Mouse (Mus musculus) limb, embryonic 12.5 days (tissue): ENCODE data around the gene Ptchd4. TPM values are rescaled to one million over a fixed set of nuclear protein-coding genes. Genes with fewer than 3 reads are reported as not detected.

ENCODE experiments used
- ATAC-seq: fragments of 200-750 bp; cut with Nextera tagmentation; 2 replicates; pipeline ENCODE4 v1.8.0; 2017; ENCODE audit warnings: low read depth, moderate TSS enrichment; ENCODE audit not compliant: insufficient number of reproducible peaks, insufficient read depth, low FRiP score, low TSS enrichment
- H3K27ac ChIP-seq: fragments of 300-500 bp; sonication (generic); 2 replicates; pipeline ENCODE4 v1.5.1; 2016; ENCODE audit warnings: mild to moderate bottlenecking, moderate library complexity
- H3K27me3 ChIP-seq: fragments of 300-500 bp; sonication (generic); 2 replicates; pipeline ENCODE4 v1.6.1; 2016; ENCODE audit warnings: mild to moderate bottlenecking, moderate library complexity
- H3K36me3 ChIP-seq: fragments of 300-500 bp; sonication (generic); 2 replicates; pipeline ENCODE4 v1.6.1; 2016; ENCODE audit warnings: mild to moderate bottlenecking, moderate library complexity
- H3K4me1 ChIP-seq: fragments of 300-500 bp; sonication (generic); replicated peaks from 2 replicates; pipeline ENCODE4 v1.6.1; 2016
- H3K4me2 ChIP-seq: fragments of 300-500 bp; sonication (generic); 2 replicates; pipeline ENCODE4 v1.6.1; 2016; ENCODE audit warnings: mild to moderate bottlenecking, moderate library complexity
- H3K4me3 ChIP-seq: fragments of 300-500 bp; sonication (generic); replicated peaks from 2 replicates; pipeline ENCODE4 v1.5.1; 2016; ENCODE audit warnings: mild to moderate bottlenecking
- H3K9ac ChIP-seq: fragments of 300-500 bp; sonication (generic); replicated peaks from 2 replicates; pipeline ENCODE4 v1.6.1; 2016; ENCODE audit warnings: mild to moderate bottlenecking, moderate library complexity
- H3K9me3 ChIP-seq: fragments of 300-500 bp; sonication (generic); 2 replicates; pipeline ENCODE4 v1.6.1; 2016; ENCODE audit warnings: mild to moderate bottlenecking, moderate library complexity
- WGBS: fragments of 180-500 bp; shearing (Covaris S2); methylation state at CpG from one replicate; pipeline ENCODE4 v1.1.7; 2016; 5-methylcytosine and 5-hydroxymethylcytosine counted together
- polyA plus RNA-seq: library from polyadenylated mRNA; unstranded; fragments of >200 nt; fragmentation: Nextera tagmentation; extraction: Ambion mirVana; gene quantifications from 2 replicates; pipeline ENCODE4 v1.2.1, GENCODE M21; 2016

Gene Ptchd4
- polyA plus RNA-seq, 1 experiment from 2014 or later, result 2.4 TPM

GRCm38 (mm10) chr17:42427961-42428360, 112.2 kb downstream of the Ptchd4 start:
- no peak for ATAC-seq
- H3K36me3 ChIP-seq, result no peaks in the 10 kb centered on the region
- WGBS, result 72% methylated on average over 1 of the region's 1 CpGs
- H3K4me3 ChIP-seq, result no peak overlapping the region
- H3K4me1 ChIP-seq, result no peaks in the 10 kb centered on the region
- H3K9ac ChIP-seq, result no peak overlapping the region
- H3K27me3 ChIP-seq, result no peaks in the 10 kb centered on the region
- H3K27ac ChIP-seq, result no peak overlapping the region
- no peak overlapping the region for H3K4me2 ChIP-seq
- no peaks in the 10 kb centered on the region for H3K9me3 ChIP-seq

GRCm38 (mm10) chr17:42430380-42430779, 114.6 kb downstream of the Ptchd4 start:
- Histone ChIP-seq H3K27me3 (no peaks in the 10 kb centered on the region), H3K4me1 (no peaks in the 10 kb centered on the region), H3K4me2 (no peak overlapping the region), H3K27ac (no peak overlapping the region), H3K9me3 (no peaks in the 10 kb centered on the region), H3K9ac (no peak overlapping the region), H3K4me3 (no peak overlapping the region), H3K36me3 (no peaks in the 10 kb centered on the region)
- WGBS, result 94% methylated on average over 2 of the region's 2 CpGs
- no peak for ATAC-seq

GRCm38 (mm10) chr17:42452235-42452634, 136.5 kb downstream of the Ptchd4 start:
- 86% methylated on average over 2 of the region's 2 CpGs for WGBS
- ATAC-seq, result no peak
- Histone ChIP-seq H3K27me3 (no peaks in the 10 kb centered on the region), H3K4me2 (no peak overlapping the region), H3K9ac (no peak overlapping the region), H3K9me3 (no peaks in the 10 kb centered on the region), H3K4me3 (no peak overlapping the region), H3K4me1 (no peaks in the 10 kb centered on the region; the same call in 1 of the 2 replicates), H3K27ac (no peak overlapping the region), H3K36me3 (no peaks in the 10 kb centered on the region)

- Histone ChIP-seq H3K36me3 (no peaks in the 10 kb centered on the region), H3K27ac (no peak overlapping the region), H3K9ac (no peak overlapping the region), H3K4me2 (no peak overlapping the region), H3K9me3 (no peaks in the 10 kb centered on the region), H3K27me3 (no peaks in the 10 kb centered on the region), H3K4me3 (no peak overlapping the region), H3K4me1 (no peaks in the 10 kb centered on the region)
- no peak for ATAC-seq
- 67% methylated on average over 2 of the region's 2 CpGs for WGBS
Measured at GRCm38 (mm10) chr17:42456441-42456840, 140.7 kb downstream of the Ptchd4 start.

GRCm38 (mm10) chr17:42462726-42463125, 147.0 kb downstream of the Ptchd4 start:
- no peak for ATAC-seq
- Histone ChIP-seq H3K9me3 (no peaks in the 10 kb centered on the region), H3K4me1 (no peaks in the 10 kb centered on the region), H3K27ac (no peak overlapping the region), H3K4me2 (no peak overlapping the region), H3K4me3 (no peak overlapping the region), H3K36me3 (no peaks in the 10 kb centered on the region), H3K27me3 (no peaks in the 10 kb centered on the region), H3K9ac (no peak overlapping the region)

- Histone ChIP-seq H3K27ac (no peak overlapping the region), H3K27me3 (no peaks in the 10 kb centered on the region), H3K4me3 (no peak overlapping the region), H3K4me2 (no peak overlapping the region), H3K9me3 (no peaks in the 10 kb centered on the region), H3K36me3 (no peaks in the 10 kb centered on the region), H3K4me1 (no peaks in the 10 kb centered on the region), H3K9ac (no peak overlapping the region)
- WGBS, result 52% methylated on average over 5 of the region's 5 CpGs
- ATAC-seq, result no peak
Measured at GRCm38 (mm10) chr17:42480173-42480991, 164.6 kb downstream of the Ptchd4 start.

- Histone ChIP-seq H3K4me3 (no peak overlapping the region), H3K27ac (no peak overlapping the region), H3K27me3 (no peaks in the 10 kb centered on the region), H3K4me1 (no peaks in the 10 kb centered on the region), H3K4me2 (no peak overlapping the region), H3K9ac (no peak overlapping the region), H3K36me3 (no peaks in the 10 kb centered on the region), H3K9me3 (no peaks in the 10 kb centered on the region)
- WGBS, result 81% methylated on average over 9 of the region's 9 CpGs
- no peak for ATAC-seq
Measured at GRCm38 (mm10) chr17:42509356-42510262, 193.9 kb downstream of the Ptchd4 start.

GRCm38 (mm10) chr17:42530147-42530546, 214.4 kb downstream of the Ptchd4 start:
- no peak overlapping the region for H3K4me3 ChIP-seq
- H3K27me3 ChIP-seq, result no peaks in the 10 kb centered on the region
- H3K9me3 ChIP-seq, result no peaks in the 10 kb centered on the region
- no peak overlapping the region for H3K4me2 ChIP-seq
- H3K4me1 ChIP-seq, result no peaks in the 10 kb centered on the region
- 47% methylated on average over 5 of the region's 5 CpGs for WGBS
- H3K9ac ChIP-seq, result no peak overlapping the region
- no peak for ATAC-seq
- no peaks in the 10 kb centered on the region for H3K36me3 ChIP-seq
- H3K27ac ChIP-seq, result no peak overlapping the region

- H3K27me3 ChIP-seq, result no peaks in the 10 kb centered on the region
- 86% methylated on average over 2 of the region's 2 CpGs for WGBS
- H3K4me1 ChIP-seq, result no peaks in the 10 kb centered on the region
Measured at GRCm38 (mm10) chr17:42549578-42549977, 233.8 kb downstream of the Ptchd4 start.

More at GRCm38 (mm10) chr17:42549578-42549977, 233.8 kb downstream of the Ptchd4 start:
- H3K4me3 ChIP-seq, result no peak overlapping the region
- H3K9me3 ChIP-seq, result no peaks in the 10 kb centered on the region
- no peak overlapping the region for H3K9ac ChIP-seq
- ATAC-seq, result no peak
- H3K36me3 ChIP-seq, result no peaks in the 10 kb centered on the region
- H3K4me2 ChIP-seq, result no peak overlapping the region
- no peak overlapping the region for H3K27ac ChIP-seq
